Mouse (Mus musculus): ENCODE results near the gene Gm11634.

DNA sequence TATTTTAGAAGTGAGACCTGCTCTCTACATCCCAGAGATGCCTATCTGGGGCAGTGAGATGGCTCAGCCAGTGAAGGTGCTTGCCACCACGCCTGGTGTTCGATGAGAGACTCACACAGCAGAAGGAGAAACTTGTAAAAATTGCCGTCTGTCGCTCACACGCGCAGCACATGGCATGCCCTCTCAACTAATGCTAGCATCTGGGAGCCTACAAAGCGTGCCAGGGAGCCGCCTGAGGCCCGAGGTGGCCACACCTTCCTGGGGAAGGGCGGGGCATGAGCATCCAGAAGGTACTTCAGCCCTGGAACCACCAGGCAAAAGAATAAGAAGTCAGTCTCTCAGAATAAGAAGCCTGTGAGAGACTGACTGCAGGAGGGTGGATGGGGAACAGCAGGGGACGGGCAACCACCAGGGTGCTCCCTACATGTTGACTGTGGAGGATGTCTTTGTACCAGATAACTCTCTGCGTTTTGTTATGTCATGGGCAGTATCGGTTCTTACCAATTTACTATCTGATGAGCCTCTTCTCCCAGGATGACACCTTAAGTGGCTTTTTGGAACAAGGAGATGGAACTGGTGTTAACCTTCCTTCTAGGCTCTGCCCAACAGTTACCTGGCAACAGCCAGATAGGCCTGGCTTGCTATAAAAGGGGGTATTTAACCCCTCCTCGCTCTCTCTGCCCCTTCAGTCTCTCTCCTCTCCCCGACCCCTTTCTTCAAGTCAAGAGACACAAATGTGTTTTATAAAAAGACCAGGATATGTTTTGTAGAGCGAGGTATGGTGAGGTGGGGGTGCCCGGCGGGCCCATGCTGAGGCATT, 18.1 kb upstream of the Gm11634 start:
- TF ChIP-seq POLR2A (IDR thresholded peaks at IDR 0.05; ENCODE audit: low read depth, low read length) (no peak), SMC3 (IDR thresholded peaks at IDR 0.05; ENCODE audit: low read depth, low read length) (no peak)
